26 mouse cellular contexts compared by ENCODE assay signal in the genomic region with DNA sequence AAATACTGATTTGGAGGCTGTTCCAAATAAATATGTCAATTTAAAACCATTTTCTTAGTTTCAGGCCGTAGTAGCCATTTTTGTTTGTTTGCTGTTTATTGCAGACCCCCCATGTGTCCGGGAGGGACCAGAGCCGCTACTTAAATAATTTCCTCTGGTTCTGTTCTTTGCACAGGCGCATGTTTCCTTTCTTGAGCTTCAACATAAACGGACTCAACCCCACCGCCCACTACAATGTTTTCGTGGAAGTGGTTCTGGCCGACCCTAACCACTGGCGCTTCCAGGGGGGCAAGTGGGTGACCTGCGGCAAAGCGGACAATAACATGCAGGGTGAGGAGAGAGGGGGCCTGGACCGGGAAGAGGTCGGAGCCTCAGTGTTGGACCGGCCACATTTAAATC. TPM values are rescaled to one million over a fixed set of nuclear protein-coding genes. Genes with fewer than 3 reads are reported as not detected.
DNase-seq lines count a peak whose midpoint lies in the region; ATAC-seq and TF ChIP-seq lines count a peak whose summit lies in the region.
"Had no signal": no experiment of that assay in that cellular context is flagged by ENCODE, and none has a peak within 500 bp of the region (broad histone marks: within the 10 kb centered on the region; RNA-seq: fewer than 3 reads in every experiment).

No protein-coding gene starts in this region.

- DNase-seq in cerebellum, adult 2 months = peak in 1 of 2 experiments; percentile 31
- no peak for DNase-seq in cerebellum, postnatal 36 days
- no peak for DNase-seq in midbrain, postnatal 0 days (ENCODE audit: low spot score)
- DNase-seq in forebrain, postnatal 0 days = no peak
- no peak for DNase-seq in heart, embryonic 10.5 days (ENCODE audit: low spot score)
- DNase-seq in liver = no peak
- DNase-seq: adrenal gland, adult 8-10 months; cerebellum, adult 8-10 months; gastrocnemius, postnatal 10 days; heart, postnatal 36 days; kidney, adult 9 months; kidney, postnatal 10 days; lung, embryonic 14.5 days; lung, postnatal 14 days; right cerebral cortex, postnatal 14 days had no signal

- H3K9ac ChIP-seq in midbrain, embryonic 13.5 days (replicated peaks) = no peak overlapping the region
- no peak overlapping the region for H3K9ac ChIP-seq in midbrain, postnatal 0 days (replicated peaks; ENCODE audit: low read length, poor library complexity, severe bottlenecking)
- no peak overlapping the region for H3K9ac ChIP-seq in forebrain, postnatal 0 days
- H3K9ac ChIP-seq: heart, embryonic 15.5 days; liver, embryonic 15.5 days; lung, embryonic 14.5 days; neural tube, embryonic 13.5 days had no signal

- no peak for TF ChIP-seq POLR2A in cerebellum, adult 2 months (IDR thresholded peaks at IDR 0.05; ENCODE audit: borderline replicate concordance, insufficient read depth, low read length)

- H3K9me3 ChIP-seq in midbrain, embryonic 13.5 days = no peaks in the 10 kb centered on the region
- H3K9me3 ChIP-seq in midbrain, postnatal 0 days (ENCODE audit: low read length) = no peaks in the 10 kb centered on the region
- H3K9me3 ChIP-seq in forebrain, postnatal 0 days (ENCODE audit: low read length) = no peaks in the 10 kb centered on the region
- no peaks in the 10 kb centered on the region for H3K9me3 ChIP-seq in heart, embryonic 10.5 days
- H3K9me3 ChIP-seq: heart, embryonic 15.5 days; liver, embryonic 15.5 days; neural tube, embryonic 13.5 days had no signal

- H3K27me3 ChIP-seq in cerebellum, adult 2 months (ENCODE audit: control insufficient read depth, insufficient read depth, low read length) = no peaks in the 10 kb centered on the region
- H3K27me3 ChIP-seq in midbrain, embryonic 13.5 days = peaks cover 99% of the 10 kb centered on the region
- peaks cover 78% of the 10 kb centered on the region for H3K27me3 ChIP-seq in midbrain, postnatal 0 days (ENCODE audit: insufficient read depth, low read length)
- peaks cover 63% of the 10 kb centered on the region for H3K27me3 ChIP-seq in forebrain, postnatal 0 days (ENCODE audit: insufficient read depth, low read length)
- H3K27me3 ChIP-seq in heart, embryonic 10.5 days (ENCODE audit: insufficient read depth, poor library complexity, severe bottlenecking) = peaks cover 99% of the 10 kb centered on the region
- H3K27me3 ChIP-seq: CH12.LX had no signal

- 61% methylated on average over 14 of the region's 14 CpGs for WGBS in cerebellum, adult 2 months
- WGBS in midbrain, embryonic 13.5 days = 3% methylated on average over 14 of the region's 14 CpGs
- 7% methylated on average over 14 of the region's 14 CpGs for WGBS in midbrain, postnatal 0 days
- WGBS in forebrain, postnatal 0 days = 18% methylated on average over 14 of the region's 14 CpGs
- WGBS in heart, embryonic 10.5 days = 3% methylated on average over 14 of the region's 14 CpGs

- no peaks in the 10 kb centered on the region for H3K4me1 ChIP-seq in cerebellum, adult 2 months (ENCODE audit: control insufficient read depth, insufficient read depth, low read length)
- peaks cover 32% of the 10 kb centered on the region for H3K4me1 ChIP-seq in midbrain, embryonic 13.5 days (replicated peaks)
- no peaks in the 10 kb centered on the region for H3K4me1 ChIP-seq in midbrain, postnatal 0 days (ENCODE audit: insufficient read depth, low read length)
- no peaks in the 10 kb centered on the region; the same call in 1 of the 2 replicates for H3K4me1 ChIP-seq in forebrain, postnatal 0 days (ENCODE audit: insufficient read depth)
- H3K4me1 ChIP-seq in heart, embryonic 10.5 days = peaks cover 30% of the 10 kb centered on the region

- no peak overlapping the region for H3K4me2 ChIP-seq in midbrain, embryonic 13.5 days (replicated peaks)
- H3K4me2 ChIP-seq in midbrain, postnatal 0 days (ENCODE audit: low read depth, low read length, poor library complexity, severe bottlenecking) = no peak overlapping the region
- no peak overlapping the region for H3K4me2 ChIP-seq in forebrain, postnatal 0 days (ENCODE audit: low read depth)
- H3K4me2 ChIP-seq: heart, embryonic 15.5 days; liver, embryonic 15.5 days; lung, embryonic 14.5 days; neural tube, embryonic 13.5 days had no signal

- H3K27ac ChIP-seq in cerebellum, adult 2 months (ENCODE audit: insufficient read depth, low read length) = no peak overlapping the region
- H3K27ac ChIP-seq in midbrain, embryonic 13.5 days = no peak overlapping the region
- no peak overlapping the region for H3K27ac ChIP-seq in midbrain, postnatal 0 days (ENCODE audit: low read depth, low read length)
- no peak overlapping the region for H3K27ac ChIP-seq in forebrain, postnatal 0 days (ENCODE audit: low read depth, low read length)
- no peak overlapping the region for H3K27ac ChIP-seq in heart, embryonic 10.5 days
- H3K27ac ChIP-seq: heart, embryonic 15.5 days; liver, embryonic 15.5 days; neural tube, embryonic 13.5 days had no signal

- peak overlapping the region; percentile 5 for H3K4me3 ChIP-seq in cerebellum, adult 2 months (replicated peaks; ENCODE audit: insufficient read depth, low read depth, low read length)
- H3K4me3 ChIP-seq in midbrain, embryonic 13.5 days (replicated peaks) = peak overlapping the region; percentile 14
- H3K4me3 ChIP-seq in midbrain, postnatal 0 days (ENCODE audit: low read depth, low read length) = no peak overlapping the region
- H3K4me3 ChIP-seq in forebrain, postnatal 0 days (ENCODE audit: low read depth, low read length) = peak overlapping the region; percentile 37; the same call in 1 of the 2 replicates
- H3K4me3 ChIP-seq in heart, embryonic 10.5 days = no peak overlapping the region
- H3K4me3 ChIP-seq: liver, embryonic 15.5 days; neural tube, embryonic 13.5 days had no signal

- no peak for ATAC-seq in midbrain, embryonic 13.5 days
- no peak for ATAC-seq in midbrain, postnatal 0 days (ENCODE audit: low FRiP score)
- ATAC-seq in forebrain, postnatal 0 days = no peak
- ATAC-seq in granulocyte monocyte progenitor cell, adult 5-6 weeks (replicated peaks; ENCODE audit: poor library complexity, severe bottlenecking) = no peak
- ATAC-seq: intestine, embryonic 16.5 days had no signal

- H3K36me3 ChIP-seq in midbrain, embryonic 13.5 days = no peaks in the 10 kb centered on the region
- no peaks in the 10 kb centered on the region for H3K36me3 ChIP-seq in midbrain, postnatal 0 days (ENCODE audit: insufficient read depth, low read length)
- no peaks in the 10 kb centered on the region for H3K36me3 ChIP-seq in forebrain, postnatal 0 days (ENCODE audit: insufficient read depth)
- H3K36me3 ChIP-seq in heart, embryonic 10.5 days = no peaks in the 10 kb centered on the region
- H3K36me3 ChIP-seq: G1E; heart, embryonic 15.5 days; liver, embryonic 15.5 days; neural tube, embryonic 13.5 days had no signal

- TF ChIP-seq CTCF in cerebellum, adult 2 months (IDR thresholded peaks at IDR 0.05; ENCODE audit: borderline replicate concordance, insufficient read depth, low read depth, low read length) = no peak
- TF ChIP-seq CTCF in midbrain, postnatal 0 days (IDR thresholded peaks at IDR 0.05) = no peak
- no peak for TF ChIP-seq CTCF in forebrain, postnatal 0 days (IDR thresholded peaks at IDR 0.05; ENCODE audit: low read depth)

RNA-seq across cellular contexts. Expression of a gene that starts 2.3 kb away (rescaled TPM):
- 6.0 and 6.9 TPM in 2 replicates for polyA plus RNA-seq in cerebellum, adult 2 months (2012; rRNA removed)
- 0.68 and 2.6 TPM in 2 replicates for polyA plus RNA-seq in midbrain, embryonic 13.5 days (2015; fragmentation: Nextera tagmentation; extraction: Ambion mirVana)
- total RNA-seq in midbrain, postnatal 0 days (2014; rRNA removed) = 0.90 and 2.2 TPM in 2 replicates
- 0.15 and 0.19 TPM in 2 replicates for polyA plus RNA-seq in midbrain, postnatal 0 days (2015; fragmentation: Nextera tagmentation; extraction: Ambion mirVana)
- total RNA-seq in forebrain, postnatal 0 days (2014; rRNA removed) = 9.2 and 11.8 TPM in 2 replicates
- 4.8 and 4.9 TPM in 2 replicates for polyA plus RNA-seq in forebrain, postnatal 0 days (2015; fragmentation: Nextera tagmentation; extraction: Ambion mirVana)
- 0.11 and 0.13 TPM in 2 replicates for polyA plus RNA-seq in heart, embryonic 10.5 days (2016; fragmentation: Nextera tagmentation; extraction: Ambion mirVana)
- not detected in 2 replicates for total RNA-seq in granulocyte monocyte progenitor cell, adult 5-6 weeks (2014; fragmentation: Nextera tagmentation)
- total RNA-seq in granulocyte monocyte progenitor cell, adult 5-6 weeks (2017) = not detected in 2 replicates
- total RNA-seq: CH12.LX; gastrocnemius, postnatal 10 days; liver, adult 2 months had no signal
- polyA plus RNA-seq: G1E; liver, embryonic 15.5 days; lung, embryonic 14.5 days; small intestine, adult 2 months; stomach, embryonic 14.5 days had no signal

RNA-seq across cellular contexts. Expression of a gene that starts 25.8 kb away (rescaled TPM):
- polyA plus RNA-seq in cerebellum, adult 2 months (2012; rRNA removed) = 61.5 and 65.7 TPM in 2 replicates
- polyA plus RNA-seq in midbrain, embryonic 13.5 days (2015; fragmentation: Nextera tagmentation; extraction: Ambion mirVana) = 52.6 and 56.5 TPM in 2 replicates
- total RNA-seq in midbrain, postnatal 0 days (2014; rRNA removed) = 34.5 and 57.9 TPM in 2 replicates
- 21.0 and 26.2 TPM in 2 replicates for polyA plus RNA-seq in midbrain, postnatal 0 days (2015; fragmentation: Nextera tagmentation; extraction: Ambion mirVana)
- 42.5 and 51.6 TPM in 2 replicates for total RNA-seq in forebrain, postnatal 0 days (2014; rRNA removed)
- polyA plus RNA-seq in forebrain, postnatal 0 days (2015; fragmentation: Nextera tagmentation; extraction: Ambion mirVana) = 13.1 and 23.9 TPM in 2 replicates
- polyA plus RNA-seq in heart, embryonic 10.5 days (2016; fragmentation: Nextera tagmentation; extraction: Ambion mirVana) = 55.0 and 60.0 TPM in 2 replicates
- total RNA-seq in granulocyte monocyte progenitor cell, adult 5-6 weeks (2014; fragmentation: Nextera tagmentation) = 50.2 and 61.6 TPM in 2 replicates
- total RNA-seq in granulocyte monocyte progenitor cell, adult 5-6 weeks (2017) = 69.4 and 82.7 TPM in 2 replicates

Comparison
In these comparisons a context has a peak if more than half of its experiments do, and no peak if none do; other contexts are left out.
1. H3K4me3 ChIP-seq: peak in cerebellum, adult 2 months (single experiment), midbrain, embryonic 13.5 days (single experiment) and forebrain, postnatal 0 days (single experiment); none in midbrain, postnatal 0 days (single experiment) and heart, embryonic 10.5 days (single experiment).